Mouse (Mus musculus) c-Kit-positive CD71-positive TER-119-positive erythroid progenitor cells, embryonic 14.5 days (primary cell): ENCODE results near the gene Lamb1.

Source experiments
- DNase-seq: peaks from one replicate; pipeline ENCODE4 v3.0.0-alpha.2; 2013; ENCODE audit warnings: low spot score

Lamb1 gene

GRCm38 (mm10) chr12:31289046-31289445, 24.0 kb downstream of the Lamb1 start:
- DNase-seq: no peak

- DNase-seq: no peak
Observed at GRCm38 (mm10) chr12:31290951-31291350, 25.9 kb downstream of the Lamb1 start.

GRCm38 (mm10) chr12:31293361-31294142, 28.5 kb downstream of the Lamb1 start:
- DNase-seq: no peak

GRCm38 (mm10) chr12:31294526-31294925, 29.5 kb downstream of the Lamb1 start:
- DNase-seq: no peak

GRCm38 (mm10) chr12:31294996-31295395, 30.0 kb downstream of the Lamb1 start:
- DNase-seq: no peak

- DNase-seq: no peak
Observed at GRCm38 (mm10) chr12:31295505-31295904, 30.5 kb downstream of the Lamb1 start.

GRCm38 (mm10) chr12:31296097-31296496, 31.1 kb downstream of the Lamb1 start:
- no peak for DNase-seq

- no peak for DNase-seq
Observed at GRCm38 (mm10) chr12:31298122-31298521, 33.1 kb downstream of the Lamb1 start.

- DNase-seq: no peak
Observed at GRCm38 (mm10) chr12:31298530-31298929, 33.5 kb downstream of the Lamb1 start.

- no peak for DNase-seq
Observed at GRCm38 (mm10) chr12:31299126-31299525, 34.1 kb downstream of the Lamb1 start.

- no peak for DNase-seq
Observed at GRCm38 (mm10) chr12:31299676-31300197, 34.7 kb downstream of the Lamb1 start.

- DNase-seq: no peak
Observed at GRCm38 (mm10) chr12:31300276-31300675, 35.2 kb downstream of the Lamb1 start.

- no peak for DNase-seq
Observed at GRCm38 (mm10) chr12:31302266-31302665, 37.2 kb downstream of the Lamb1 start.

- no peak for DNase-seq
Observed at GRCm38 (mm10) chr12:31302766-31303511, 37.9 kb downstream of the Lamb1 start.

- DNase-seq: no peak
Observed at GRCm38 (mm10) chr12:31306075-31306675, 41.1 kb downstream of the Lamb1 start.

- no peak for DNase-seq
Observed at GRCm38 (mm10) chr12:31307011-31307410, 42.0 kb downstream of the Lamb1 start.

GRCm38 (mm10) chr12:31307756-31308155, 42.7 kb downstream of the Lamb1 start:
- DNase-seq: no peak

- no peak for DNase-seq
Observed at GRCm38 (mm10) chr12:31310687-31311086, 45.7 kb downstream of the Lamb1 start.

- no peak for DNase-seq
Observed at GRCm38 (mm10) chr12:31311671-31312265, 46.7 kb downstream of the Lamb1 start.

- DNase-seq: no peak
Observed at GRCm38 (mm10) chr12:31312281-31312680, 47.2 kb downstream of the Lamb1 start.

GRCm38 (mm10) chr12:31313136-31313535, 48.1 kb downstream of the Lamb1 start:
- DNase-seq: no peak

GRCm38 (mm10) chr12:31314310-31314709, 49.3 kb downstream of the Lamb1 start:
- no peak for DNase-seq
